Mouse (Mus musculus) lung, adult 2 months (tissue): ENCODE data around the gene 4933411K16Rik. TPM values are rescaled to one million over a fixed set of nuclear protein-coding genes. Genes with fewer than 3 reads are reported as not detected.

Source experiments
- DNase-seq: peaks from one replicate; pipeline ENCODE4 v3.0.0; 2022
- H3K4me1 ChIP-seq: fragments of 200-500 bp; 2 replicates; pipeline ENCODE4 v1.6.1; 2011; ENCODE audit warnings: low read length; ENCODE audit not compliant: control insufficient read depth, insufficient read depth
- H3K4me3 ChIP-seq: fragments of 200-500 bp; replicated peaks from 2 replicates; pipeline ENCODE3; 2011; ENCODE audit warnings: low read depth, mild to moderate bottlenecking, control low read depth, low read length; ENCODE audit errors: extremely low read depth
- CTCF ChIP-seq: fragments of 200-500 bp; IDR thresholded peaks from 2 replicates; pipeline ENCODE4 v1.5.1; 2011; ENCODE audit warnings: mild to moderate bottlenecking, low read length, control low read depth; ENCODE audit not compliant: insufficient read depth
- POLR2A ChIP-seq: fragments of 200-500 bp; IDR thresholded peaks from 2 replicates; pipeline ENCODE4 v1.6.1; 2011; ENCODE audit warnings: low read depth, mild to moderate bottlenecking, control low read depth, low read length, borderline replicate concordance; ENCODE audit errors: extremely low read depth
- WGBS: fragments of 180-500 bp; shearing (Covaris S2); methylation state at CpG from one replicate; pipeline ENCODE4 v1.1.7; 2018; 5-methylcytosine and 5-hydroxymethylcytosine counted together
- polyA plus RNA-seq: library from polyadenylated mRNA; depleted of rRNA; stranded (reverse); fragments of >200 nt; gene quantifications from 2 replicates; pipeline ENCODE4 v1.2.3, GENCODE M21; 2012; rRNA removed

Gene 4933411K16Rik
- 1.1 and 1.4 TPM in 2 replicates for polyA plus RNA-seq

- 86% methylated on average over 4 of the region's 4 CpGs for WGBS
- no peaks in the 10 kb centered on the region for H3K4me1 ChIP-seq
- no peak for DNase-seq
- TF ChIP-seq POLR2A (no peak), CTCF (no peak)
- no peak within 1 kb of the TSS for H3K4me3 ChIP-seq
These were observed at the start of gene 4933411K16Rik for GRCm38 (mm10) chr19:42051948-42052347. Gene 4933411K16Rik (plus strand): TSS chr19:42052248.

GRCm38 (mm10) chr19:42004258-42004657 is 47.8 kb upstream of the 4933411K16Rik start:
- TF ChIP-seq CTCF (no peak), POLR2A (no peak)
- WGBS = 62% methylated on average over 6 of the region's 6 CpGs
- no peak for DNase-seq
- H3K4me1 ChIP-seq = peaks cover 3% of the 10 kb centered on the region
- no peak overlapping the region for H3K4me3 ChIP-seq

- TF ChIP-seq POLR2A (no peak), CTCF (no peak)
- Histone ChIP-seq H3K4me1 (peaks cover 3% of the 10 kb centered on the region), H3K4me3 (no peak overlapping the region)
- no peak for DNase-seq
- 31% methylated on average over 3 of the region's 3 CpGs for WGBS
These were observed 46.4 kb upstream of the 4933411K16Rik start for GRCm38 (mm10) chr19:42005616-42006015.

GRCm38 (mm10) chr19:42006568-42006967 is 45.5 kb upstream of the 4933411K16Rik start:
- 78% methylated on average over 8 of the region's 8 CpGs for WGBS
- no peak for DNase-seq
- TF ChIP-seq CTCF = no peak

GRCm38 (mm10) chr19:42008586-42008985 is 43.5 kb upstream of the 4933411K16Rik start:
- H3K4me3 ChIP-seq = no peak overlapping the region
- no peak for DNase-seq
- peaks cover 3% of the 10 kb centered on the region; the same call in 1 of the 2 replicates for H3K4me1 ChIP-seq
- TF ChIP-seq POLR2A = no peak
- TF ChIP-seq CTCF = no peak
- WGBS = 70% methylated on average over 3 of the region's 3 CpGs

More at GRCm38 (mm10) chr19:42006568-42006967, 45.5 kb upstream of the 4933411K16Rik start:
- Histone ChIP-seq H3K4me3 (no peak overlapping the region), H3K4me1 (peaks cover 3% of the 10 kb centered on the region; the same call in 1 of the 2 replicates)

GRCm38 (mm10) chr19:42009067-42009466 is 43.0 kb upstream of the 4933411K16Rik start:
- Histone ChIP-seq H3K4me3 (no peak overlapping the region), H3K4me1 (peaks cover 3% of the 10 kb centered on the region; the same call in 1 of the 2 replicates)
- 45% methylated on average over 7 of the region's 7 CpGs for WGBS
- DNase-seq = no peak
- TF ChIP-seq POLR2A (no peak), CTCF (no peak)

GRCm38 (mm10) chr19:42010436-42010835 is 41.6 kb upstream of the 4933411K16Rik start:
- no peaks in the 10 kb centered on the region; the same call in 1 of the 2 replicates for H3K4me1 ChIP-seq
- no peak overlapping the region for H3K4me3 ChIP-seq
- DNase-seq = no peak
- no peak for TF ChIP-seq CTCF
- TF ChIP-seq POLR2A = no peak
- WGBS = 88% methylated on average over 4 of the region's 4 CpGs

- WGBS = 84% methylated on average over 7 of the region's 7 CpGs
- TF ChIP-seq POLR2A (no peak), CTCF (no peak)
- Histone ChIP-seq H3K4me1 (no peaks in the 10 kb centered on the region), H3K4me3 (no peak overlapping the region)
- no peak for DNase-seq
These were observed 40.9 kb upstream of the 4933411K16Rik start for GRCm38 (mm10) chr19:42011123-42011522.

- Histone ChIP-seq H3K4me1 (peaks cover 20% of the 10 kb centered on the region), H3K4me3 (no peak overlapping the region)
- TF ChIP-seq CTCF (no peak), POLR2A (no peak)
- no peak for DNase-seq
- 83% methylated on average over 3 of the region's 3 CpGs for WGBS
These were observed 37.7 kb upstream of the 4933411K16Rik start for GRCm38 (mm10) chr19:42014231-42014825.

GRCm38 (mm10) chr19:42015001-42015400 is 37.0 kb upstream of the 4933411K16Rik start:
- TF ChIP-seq CTCF = no peak
- TF ChIP-seq POLR2A = no peak
- DNase-seq = no peak
- Histone ChIP-seq H3K4me1 (peaks cover 23% of the 10 kb centered on the region), H3K4me3 (no peak overlapping the region)
- WGBS = 80% methylated on average over 6 of the region's 6 CpGs

- DNase-seq = no peak
- 79% methylated on average over 4 of the region's 4 CpGs for WGBS
- no peak overlapping the region for H3K4me3 ChIP-seq
- H3K4me1 ChIP-seq = peaks cover 23% of the 10 kb centered on the region
- no peak for TF ChIP-seq POLR2A
- TF ChIP-seq CTCF = no peak
These were observed 35.8 kb upstream of the 4933411K16Rik start for GRCm38 (mm10) chr19:42016251-42016650.
